Mouse (Mus musculus) left cerebral cortex, adult 2 months (tissue): ENCODE data around the gene Brpf1. TPM values are rescaled to one million over a fixed set of nuclear protein-coding genes. Genes with fewer than 3 reads are reported as not detected.

ENCODE experiments used
- DNase-seq, 2 experiments: peaks; one replicate each; pipeline ENCODE4 v3.0.0; 2021 to 2022; ENCODE audit warnings: low spot score in 2 of 2, mixed read lengths in 1 of 2; ENCODE audit errors: extremely low spot score in 1 of 2
- H3K27ac ChIP-seq: fragments of 200-600 bp; 2 replicates; pipeline ENCODE4 v1.8.1; 2022
- H3K4me3 ChIP-seq: fragments of 200-600 bp; 2 replicates; pipeline ENCODE4 v1.8.1; 2022
- CTCF ChIP-seq: fragments of 200-600 bp; IDR thresholded peaks from 2 replicates; pipeline ENCODE4 v1.8.1; 2022; ENCODE audit warnings: antibody characterized with exemption, mild to moderate bottlenecking, moderate library complexity
- intact Hi-C: fragments of 180-260 bp; cut with DNase I; formaldehyde crosslinking; loops from one replicate; pipeline ENCODE4 v1.15.1; 2025
- total RNA-seq, 2 experiments: library from RNA; stranded (reverse); gene quantifications; 2 replicates each; pipeline ENCODE4 v1.2.3; 2021

Brpf1 gene
- total RNA-seq, 2 experiments from 2014 or later = 31.0 to 32.9 TPM

GRCm38 (mm10) chr6:113283500-113283899, 23.4 kb upstream of the Brpf1 start:
- no peak for DNase-seq
- H3K4me3 ChIP-seq = no peak overlapping the region
- no peak overlapping the region for H3K27ac ChIP-seq
- intact Hi-C loops = no loop called here
- TF ChIP-seq CTCF = no peak

- intact Hi-C loops = no loop called here
- H3K4me3 ChIP-seq = no peak overlapping the region
- TF ChIP-seq CTCF = no peak
- no peak overlapping the region for H3K27ac ChIP-seq
- DNase-seq = no peak
These were observed 22.0 kb upstream of the Brpf1 start for GRCm38 (mm10) chr6:113284931-113285330.

- DNase-seq = no peak
- no peak for TF ChIP-seq CTCF
- no peak overlapping the region for H3K4me3 ChIP-seq
- intact Hi-C loops = no loop called here
- H3K27ac ChIP-seq = no peak overlapping the region
These were observed 20.6 kb upstream of the Brpf1 start for GRCm38 (mm10) chr6:113286316-113286715.

GRCm38 (mm10) chr6:113287236-113287635, 19.7 kb upstream of the Brpf1 start:
- H3K27ac ChIP-seq = peak overlapping the region; percentile 47; the same call in 1 of the 2 replicates
- intact Hi-C loops = no loop called here
- H3K4me3 ChIP-seq = no peak overlapping the region
- peak in 1 of 2 experiments; percentile 38 for DNase-seq
- no peak for TF ChIP-seq CTCF

- H3K4me3 ChIP-seq = no peak overlapping the region
- no peak overlapping the region for H3K27ac ChIP-seq
- no peak for TF ChIP-seq CTCF
- DNase-seq = no peak
- intact Hi-C loops = no loop called here
These were observed 17.6 kb upstream of the Brpf1 start for GRCm38 (mm10) chr6:113289346-113289745.

- DNase-seq = no peak
These were observed 16.6 kb upstream of the Brpf1 start for GRCm38 (mm10) chr6:113290346-113290745.

GRCm38 (mm10) chr6:113292938-113293337, 14.0 kb upstream of the Brpf1 start:
- DNase-seq = no peak
- H3K27ac ChIP-seq = no peak overlapping the region
- no peak overlapping the region for H3K4me3 ChIP-seq
- TF ChIP-seq CTCF = no peak
- intact Hi-C loops = no loop called here

More at GRCm38 (mm10) chr6:113290346-113290745, 16.6 kb upstream of the Brpf1 start:
- Histone ChIP-seq H3K4me3 (no peak overlapping the region), H3K27ac (no peak overlapping the region)
- intact Hi-C loops = no loop called here
- TF ChIP-seq CTCF = no peak

- no peak for TF ChIP-seq CTCF
- DNase-seq = no peak
- Histone ChIP-seq H3K4me3 (no peak overlapping the region), H3K27ac (no peak overlapping the region)
- intact Hi-C loops = no loop called here
These were observed 10.9 kb upstream of the Brpf1 start for GRCm38 (mm10) chr6:113296046-113296445.

- H3K4me3 ChIP-seq = no peak overlapping the region
- no peak for TF ChIP-seq CTCF
- H3K27ac ChIP-seq = no peak overlapping the region
- DNase-seq = no peak
- intact Hi-C loops = no loop called here
These were observed 10.3 kb upstream of the Brpf1 start for GRCm38 (mm10) chr6:113296639-113297038.

- H3K27ac ChIP-seq = no peak overlapping the region
- intact Hi-C loops = loop anchor here (5.0 kb wide), 2 partner anchors 129 to 599 kb away; no protein-coding TSS in a partner anchor
- TF ChIP-seq CTCF = no peak
- no peak for DNase-seq
- H3K4me3 ChIP-seq = no peak overlapping the region
These were observed 5.6 kb upstream of the Brpf1 start for GRCm38 (mm10) chr6:113301350-113301749.

GRCm38 (mm10) chr6:113302258-113302657, 4.7 kb upstream of the Brpf1 start:
- Histone ChIP-seq H3K27ac (no peak overlapping the region), H3K4me3 (no peak overlapping the region)
- peak; percentile 60 for TF ChIP-seq CTCF
- intact Hi-C loops = loop anchor here (5.0 kb wide), 2 partner anchors 130 to 600 kb away; no protein-coding TSS in a partner anchor
- no peak for DNase-seq

- no peak for TF ChIP-seq CTCF
- Histone ChIP-seq H3K4me3 (peak overlapping the region; percentile 93), H3K27ac (peak overlapping the region; percentile 100)
- DNase-seq = peak; percentile 98 to 100
- intact Hi-C loops = loop anchor here (1.0 to 5.0 kb wide), 4 partner anchors 69 to 259 kb away; partner anchors contain the start of genes Creld1, Mtmr14, Setd5 and Thumpd3
These were observed 483 bp upstream of the Brpf1 start for GRCm38 (mm10) chr6:113306322-113306985.
